Mouse (Mus musculus) lung, embryonic 14.5 days (tissue): Measurements from ENCODE around the gene Gpc6. TPM values are rescaled to one million over a fixed set of nuclear protein-coding genes. Genes with fewer than 3 reads are reported as not detected.

Experiments
- ATAC-seq: fragments of 200-750 bp; cut with Nextera tagmentation; 2 replicates; pipeline ENCODE4 v1.8.0; 2017; ENCODE audit warnings: mild to moderate bottlenecking, moderate TSS enrichment, moderate library complexity; ENCODE audit not compliant: insufficient read depth
- DNase-seq: peaks from one replicate; pipeline ENCODE4 v3.0.0-alpha.2; 2015
- H3K27ac ChIP-seq: fragments of 300-500 bp; sonication (generic); 2 replicates; pipeline ENCODE4 v1.5.1; 2014; ENCODE audit warnings: low read depth, mild to moderate bottlenecking, moderate library complexity
- H3K27me3 ChIP-seq: fragments of 300-500 bp; sonication (generic); 2 replicates; pipeline ENCODE4 v1.6.1; 2014; ENCODE audit warnings: low read length, control low read depth; ENCODE audit not compliant: insufficient read depth
- H3K36me3 ChIP-seq: fragments of 300-500 bp; sonication (generic); 2 replicates; pipeline ENCODE4 v1.6.1; 2014; ENCODE audit warnings: control low read depth; ENCODE audit not compliant: insufficient read depth
- H3K4me1 ChIP-seq: fragments of 300-500 bp; sonication (generic); 2 replicates; pipeline ENCODE4 v1.6.1; 2014; ENCODE audit warnings: antibody characterized with exemption, control low read depth; ENCODE audit not compliant: insufficient read depth
- H3K4me2 ChIP-seq: fragments of 300-500 bp; sonication (generic); 2 replicates; pipeline ENCODE4 v1.6.1; 2014; ENCODE audit warnings: mild to moderate bottlenecking
- H3K4me3 ChIP-seq: fragments of 300-500 bp; sonication (generic); 2 replicates; pipeline ENCODE4 v1.5.1; 2014; ENCODE audit warnings: low read depth, low read length
- H3K9ac ChIP-seq: fragments of 300-500 bp; sonication (generic); 2 replicates; pipeline ENCODE4 v1.6.1; 2014
- H3K9me3 ChIP-seq: fragments of 300-500 bp; sonication (generic); 2 replicates; pipeline ENCODE4 v1.6.1; 2016; ENCODE audit warnings: low read depth, low read length, control low read depth
- CTCF ChIP-seq: IDR thresholded peaks from 2 replicates; pipeline ENCODE4 v1.5.1; 2016; ENCODE audit warnings: antibody characterized with exemption, low read depth
- WGBS: fragments of 180-500 bp; shearing (Covaris S2); extraction: QIAGEN DNeasy Blood & Tissue Kit; methylation state at CpG from one replicate; pipeline ENCODE4 v1.1.7; 2014; 5-methylcytosine and 5-hydroxymethylcytosine counted together
- polyA plus RNA-seq: library from polyadenylated mRNA; unstranded; fragments of >200 nt; fragmentation: Nextera tagmentation; extraction: Ambion mirVana; gene quantifications from 2 replicates; pipeline ENCODE4 v1.2.1, GENCODE M21; 2014

The Gpc6 gene
- polyA plus RNA-seq, 1 experiment from 2014 or later: 38.9 TPM

DNA sequence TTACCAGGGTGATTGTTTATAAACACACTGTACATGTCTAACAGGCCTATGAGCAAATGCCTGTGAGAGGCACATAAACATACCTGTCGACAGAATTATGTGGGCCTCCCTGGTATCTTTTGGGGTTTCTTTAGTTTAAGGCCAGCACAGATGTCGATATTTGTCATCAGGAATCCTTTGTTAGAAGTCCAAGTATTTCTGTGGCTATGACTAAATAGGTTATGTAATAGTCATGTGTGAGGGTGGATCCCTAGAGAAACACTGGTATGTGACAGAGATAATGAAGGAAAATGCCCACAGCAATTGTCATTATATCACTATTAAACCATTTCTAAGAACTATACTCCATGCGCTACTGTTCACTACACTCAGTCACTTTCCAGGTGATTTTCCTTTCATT is 358.5 kb downstream of the Gpc6 start:
- no peak for DNase-seq
- no peaks in the 10 kb centered on the region for H3K9me3 ChIP-seq
- no peak overlapping the region for H3K27ac ChIP-seq
- TF ChIP-seq CTCF: no peak
- WGBS: 90% methylated on average over 3 of the region's 3 CpGs
- no peaks in the 10 kb centered on the region for H3K36me3 ChIP-seq
- no peak for ATAC-seq
- no peaks in the 10 kb centered on the region for H3K27me3 ChIP-seq
- H3K4me2 ChIP-seq: no peak overlapping the region
- H3K4me1 ChIP-seq: no peaks in the 10 kb centered on the region
- no peak overlapping the region for H3K4me3 ChIP-seq
- no peak overlapping the region for H3K9ac ChIP-seq

DNA sequence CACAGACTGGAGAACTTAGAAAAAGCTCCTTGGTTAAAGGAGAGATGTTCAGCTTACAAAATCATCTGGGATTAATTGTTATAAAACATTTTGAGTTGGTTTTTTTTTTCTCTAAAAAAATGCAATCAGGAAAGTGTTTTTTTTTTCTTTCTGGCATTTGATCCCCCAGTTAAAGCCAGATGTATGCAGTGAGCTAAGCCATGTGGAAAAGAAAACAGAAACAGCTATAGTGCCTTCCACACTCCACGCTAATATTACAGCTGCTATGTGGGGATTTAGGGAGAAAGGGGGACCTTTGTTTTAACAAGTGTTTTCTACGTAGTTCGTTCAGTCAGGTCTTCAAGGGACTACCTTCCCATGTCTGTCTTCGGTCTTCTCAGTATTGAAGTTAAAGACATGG is 368.6 kb downstream of the Gpc6 start:
- no peak overlapping the region for H3K4me2 ChIP-seq
- H3K9ac ChIP-seq: no peak overlapping the region
- H3K4me1 ChIP-seq: no peaks in the 10 kb centered on the region
- no peaks in the 10 kb centered on the region for H3K36me3 ChIP-seq
- H3K4me3 ChIP-seq: no peak overlapping the region
- no peak for DNase-seq
- ATAC-seq: no peak
- H3K27me3 ChIP-seq: no peaks in the 10 kb centered on the region
- no peaks in the 10 kb centered on the region for H3K9me3 ChIP-seq
- WGBS: 93% methylated on average over 4 of the region's 4 CpGs
- no peak overlapping the region for H3K27ac ChIP-seq
- TF ChIP-seq CTCF: no peak

DNA sequence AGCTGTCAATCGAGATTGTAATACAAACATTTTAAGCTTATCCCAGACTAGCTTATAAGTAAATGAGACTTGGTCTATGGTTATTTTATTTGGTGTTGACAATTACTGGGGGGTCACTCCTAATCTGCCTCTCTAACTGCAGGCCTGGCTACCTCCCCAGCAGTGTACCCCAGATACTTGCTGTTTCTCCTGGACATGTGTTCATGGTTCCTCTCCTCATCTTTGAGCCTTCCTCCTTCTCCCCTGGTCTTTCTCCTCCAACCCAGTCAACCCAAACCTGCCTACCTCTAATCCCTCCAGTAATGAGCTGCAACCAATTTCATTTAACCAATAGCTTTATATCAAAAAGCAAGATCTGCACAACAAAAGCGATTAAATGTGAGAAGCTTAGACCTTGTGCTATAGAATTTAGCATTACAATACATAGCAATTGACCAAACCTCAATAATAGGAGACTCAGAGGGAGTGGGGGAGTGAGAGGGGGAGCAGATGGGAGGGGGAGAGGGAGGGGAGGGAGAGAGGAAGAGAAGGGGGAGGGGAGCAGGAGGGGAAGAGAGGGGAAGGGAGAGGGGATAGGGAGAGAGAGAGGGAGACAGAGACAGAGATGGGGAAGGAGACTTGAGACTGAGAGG is 371.2 kb downstream of the Gpc6 start:
- Histone ChIP-seq H3K4me2 (no peak overlapping the region), H3K4me1 (no peaks in the 10 kb centered on the region), H3K9me3 (no peaks in the 10 kb centered on the region), H3K27ac (no peak overlapping the region), H3K27me3 (no peaks in the 10 kb centered on the region), H3K4me3 (no peak overlapping the region), H3K36me3 (no peaks in the 10 kb centered on the region), H3K9ac (no peak overlapping the region)
- ATAC-seq (no peak), DNase-seq (no peak)
- no peak for TF ChIP-seq CTCF
- WGBS: 98% methylated on average over 2 of the region's 2 CpGs

DNA sequence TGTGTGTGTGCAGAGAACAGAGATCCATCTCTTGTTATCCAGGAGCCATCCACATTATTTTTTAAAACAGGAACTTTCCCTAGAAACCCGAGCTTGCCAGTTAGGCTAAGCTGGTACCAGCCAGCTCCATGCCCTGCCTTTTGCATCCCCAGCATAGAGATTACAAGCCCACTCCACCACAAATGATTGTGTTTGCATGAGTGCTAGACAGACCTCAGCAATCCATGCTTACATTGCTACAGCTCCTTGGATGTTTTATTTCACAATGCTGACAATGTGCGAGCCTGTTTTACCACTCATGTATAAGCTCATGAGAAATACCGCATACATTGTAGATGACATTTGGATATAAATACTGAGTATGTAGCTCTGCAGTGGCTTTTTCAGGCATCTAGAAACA is 375.9 kb downstream of the Gpc6 start:
- H3K36me3 ChIP-seq: no peaks in the 10 kb centered on the region
- ATAC-seq: no peak
- H3K4me1 ChIP-seq: no peaks in the 10 kb centered on the region
- H3K4me2 ChIP-seq: no peak overlapping the region
- no peaks in the 10 kb centered on the region for H3K27me3 ChIP-seq
- WGBS: 69% methylated on average over 3 of the region's 3 CpGs
- H3K9ac ChIP-seq: no peak overlapping the region
- H3K4me3 ChIP-seq: no peak overlapping the region
- TF ChIP-seq CTCF: no peak
- no peak overlapping the region for H3K27ac ChIP-seq
- no peak for DNase-seq
- no peaks in the 10 kb centered on the region for H3K9me3 ChIP-seq

DNA sequence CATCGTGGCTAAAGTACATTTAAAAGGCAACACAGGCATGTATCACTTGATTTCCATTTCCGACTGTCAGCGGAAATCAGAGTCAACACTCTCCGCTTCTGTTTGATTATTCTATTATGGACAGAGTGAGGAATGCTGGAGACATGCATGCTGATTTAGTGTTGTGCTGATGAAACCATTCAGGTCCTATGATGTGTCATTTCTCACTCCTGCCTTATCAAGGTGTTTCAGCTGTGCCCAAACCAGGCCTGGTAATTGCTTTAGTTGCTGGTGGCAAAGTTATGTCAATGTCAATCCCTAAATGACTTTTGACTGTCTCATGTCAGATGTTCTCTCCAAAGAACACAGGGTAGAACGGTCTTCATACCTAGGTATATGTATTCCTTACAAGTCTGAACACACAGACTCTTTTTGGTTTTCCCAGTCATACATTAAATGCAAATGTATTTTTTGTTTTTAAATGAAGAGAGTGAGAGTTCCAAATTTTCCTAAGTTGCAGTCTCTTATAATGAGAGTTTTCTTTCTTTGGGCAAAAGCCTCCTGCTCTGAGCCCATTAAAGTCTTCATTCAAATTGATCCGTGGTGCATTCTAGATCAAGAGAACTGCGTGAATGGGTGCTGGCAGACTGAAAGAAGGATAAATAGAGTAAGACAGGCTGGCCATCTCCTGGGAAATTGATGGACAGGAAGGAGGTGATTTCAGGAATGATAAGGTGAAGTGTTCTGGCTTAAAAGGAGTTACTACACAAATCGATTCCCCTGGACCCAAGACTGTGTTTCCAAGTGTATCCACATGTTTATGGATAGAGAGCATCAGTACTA is 379.0 kb downstream of the Gpc6 start:
- 66% methylated on average over 8 of the region's 8 CpGs for WGBS
- Histone ChIP-seq H3K4me2 (no peak overlapping the region), H3K4me1 (no peaks in the 10 kb centered on the region)

DNA sequence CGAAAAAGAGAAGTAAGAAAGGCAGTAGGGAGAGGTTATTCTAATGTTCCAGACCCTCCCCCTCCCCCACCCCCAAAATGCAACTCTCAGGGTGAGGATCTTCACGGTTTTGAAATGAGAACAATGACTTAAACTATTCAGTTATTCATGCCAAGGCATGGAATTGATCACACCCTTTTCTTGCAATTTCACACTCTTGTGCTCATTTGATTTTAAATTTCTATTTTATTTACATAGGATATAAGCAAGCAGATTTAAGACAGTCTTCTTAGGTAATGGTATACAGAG is 379.6 kb downstream of the Gpc6 start:
- no peak for DNase-seq
- 67% methylated on average over 2 of the region's 2 CpGs for WGBS
- no peak overlapping the region for H3K4me2 ChIP-seq
- H3K9me3 ChIP-seq: no peaks in the 10 kb centered on the region
- no peak overlapping the region for H3K27ac ChIP-seq
- no peaks in the 10 kb centered on the region for H3K27me3 ChIP-seq
- no peak overlapping the region for H3K9ac ChIP-seq
- no peak overlapping the region for H3K4me3 ChIP-seq
- H3K4me1 ChIP-seq: no peaks in the 10 kb centered on the region
- ATAC-seq: no peak
- no peaks in the 10 kb centered on the region for H3K36me3 ChIP-seq
- no peak for TF ChIP-seq CTCF

More for the DNA sequence above, 379.0 kb downstream of the Gpc6 start:
- ATAC-seq (no peak), DNase-seq (no peak)
- H3K9ac ChIP-seq: no peak overlapping the region
- H3K36me3 ChIP-seq: no peaks in the 10 kb centered on the region
- no peak for TF ChIP-seq CTCF
- no peak overlapping the region for H3K4me3 ChIP-seq
- H3K9me3 ChIP-seq: no peaks in the 10 kb centered on the region
- no peak overlapping the region for H3K27ac ChIP-seq
- no peaks in the 10 kb centered on the region for H3K27me3 ChIP-seq

DNA sequence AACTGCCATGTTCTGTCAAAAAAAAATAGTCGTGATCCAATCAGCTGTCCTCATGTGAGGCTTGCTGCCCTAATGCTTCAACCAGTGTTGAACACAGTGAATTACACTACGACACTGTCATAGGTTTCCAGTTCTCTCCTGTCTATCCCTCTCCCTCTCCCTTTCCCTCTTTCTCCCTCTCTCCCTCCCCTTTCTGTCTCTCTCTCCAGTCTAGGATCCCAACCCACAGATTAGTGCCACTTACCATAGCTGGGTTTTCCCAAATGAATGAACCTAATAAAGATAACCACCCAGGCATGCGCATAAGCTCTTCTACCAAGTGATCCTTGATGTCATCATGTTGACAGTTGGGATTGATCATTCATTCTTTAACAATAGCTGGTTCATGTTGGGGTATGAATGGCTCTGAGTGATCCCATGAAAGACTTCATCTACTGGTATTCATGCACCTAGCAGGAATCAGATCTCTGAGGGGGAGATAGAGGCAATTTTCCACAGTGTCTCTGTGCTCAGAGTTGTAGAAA is 384.9 kb downstream of the Gpc6 start:
- no peaks in the 10 kb centered on the region for H3K4me1 ChIP-seq

More for the DNA sequence above, 384.9 kb downstream of the Gpc6 start:
- Histone ChIP-seq H3K27ac (no peak overlapping the region), H3K27me3 (no peaks in the 10 kb centered on the region), H3K36me3 (no peaks in the 10 kb centered on the region), H3K4me3 (no peak overlapping the region), H3K9ac (no peak overlapping the region), H3K4me2 (no peak overlapping the region), H3K9me3 (no peaks in the 10 kb centered on the region)
- TF ChIP-seq CTCF: no peak
- no peak for ATAC-seq
- 91% methylated on average over 3 of the region's 3 CpGs for WGBS
- DNase-seq: no peak
